Mouse (Mus musculus) granulocyte monocyte progenitor cell, adult 5-6 weeks (primary cell): ENCODE results near the gene Frmpd4. TPM values are rescaled to one million over a fixed set of nuclear protein-coding genes. Genes with fewer than 3 reads are reported as not detected.

ENCODE experiments used
- ATAC-seq: replicated peaks from 2 replicates; pipeline ENCODE4 v1.8.0; 2016; ENCODE audit warnings: mild to moderate bottlenecking, moderate TSS enrichment, inconsistent platforms; ENCODE audit not compliant: poor library complexity, severe bottlenecking
- total RNA-seq, 2 experiments: library from RNA; stranded (forward) in 1 of 2; stranded (reverse) in 1 of 2; fragments of 200-712, 200-1000 nt in 1 of 2; fragments of >200 nt in 1 of 2; fragmentation: Nextera tagmentation in 1 of 2; gene quantifications; 2 replicates each; pipeline ENCODE4 v1.2.3; 2014 to 2017

Gene Frmpd4
- total RNA-seq (2014; fragmentation: Nextera tagmentation) (not detected in 2 replicates), total RNA-seq (2017) (not detected in 2 replicates)

DNA sequence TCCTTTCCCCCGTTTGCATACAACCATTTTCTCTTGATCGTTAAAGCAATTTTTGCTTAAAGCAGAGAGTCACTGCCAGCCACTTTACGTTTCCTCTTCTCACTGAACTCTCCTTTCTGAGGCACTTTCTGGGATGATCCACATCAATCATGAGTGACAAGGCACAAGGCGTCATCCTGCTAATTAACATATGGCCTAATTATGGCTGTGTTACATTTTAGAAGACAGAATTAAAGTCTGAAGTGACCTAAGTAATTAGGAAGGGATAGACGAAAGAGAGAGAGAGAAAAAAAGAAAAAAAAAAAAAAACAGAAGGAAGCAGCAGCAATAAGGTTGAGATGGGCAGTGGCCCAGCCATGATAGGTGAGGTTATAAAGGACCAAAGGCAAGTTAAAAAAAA is at the start of gene Frmpd4:
Gene Frmpd4 (minus strand): TSS at position 101 of the 400 bp plus-strand sequence.
- no peak for ATAC-seq

DNA sequence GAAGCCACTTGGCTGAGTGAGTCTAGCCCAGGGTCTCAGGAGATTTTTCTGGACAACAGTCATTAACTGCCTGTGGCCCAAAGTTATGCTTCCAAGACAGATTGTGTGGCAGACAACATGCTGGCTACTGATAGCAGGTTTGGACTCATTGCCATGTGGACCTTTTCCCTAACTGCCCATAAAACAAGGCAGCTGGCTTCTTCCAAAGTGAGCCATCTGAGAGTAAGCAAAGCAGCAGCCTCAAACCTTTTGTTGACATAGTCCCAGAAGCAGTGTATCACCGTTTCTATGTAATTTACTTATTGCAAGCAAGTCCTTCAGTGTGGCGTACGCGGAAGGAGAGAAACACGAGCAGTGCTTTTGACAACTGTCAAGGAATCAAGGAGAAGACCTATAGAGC is 18.2 kb upstream of the Frmpd4 start:
- ATAC-seq, result no peak

DNA sequence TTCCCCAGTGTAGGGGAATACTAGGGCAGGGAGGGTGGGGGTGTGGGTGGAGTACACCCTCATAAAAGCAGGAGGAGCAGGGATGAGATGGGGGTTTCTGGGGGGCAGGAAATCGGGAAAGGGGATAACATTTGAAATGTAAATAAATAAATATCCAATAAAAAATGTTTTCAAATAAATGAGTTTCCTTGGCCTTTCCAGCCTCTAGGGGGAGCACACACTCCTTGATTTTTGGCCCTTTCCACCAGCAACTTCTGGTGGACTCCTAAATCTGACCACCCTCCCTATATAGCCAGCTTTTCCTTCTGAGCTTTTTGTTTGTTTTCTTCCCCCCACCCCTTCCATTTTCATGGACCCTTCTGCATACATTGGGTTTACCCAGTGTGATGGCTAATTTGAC is 7.3 kb upstream of the Frmpd4 start:
- ATAC-seq, result no peak

DNA sequence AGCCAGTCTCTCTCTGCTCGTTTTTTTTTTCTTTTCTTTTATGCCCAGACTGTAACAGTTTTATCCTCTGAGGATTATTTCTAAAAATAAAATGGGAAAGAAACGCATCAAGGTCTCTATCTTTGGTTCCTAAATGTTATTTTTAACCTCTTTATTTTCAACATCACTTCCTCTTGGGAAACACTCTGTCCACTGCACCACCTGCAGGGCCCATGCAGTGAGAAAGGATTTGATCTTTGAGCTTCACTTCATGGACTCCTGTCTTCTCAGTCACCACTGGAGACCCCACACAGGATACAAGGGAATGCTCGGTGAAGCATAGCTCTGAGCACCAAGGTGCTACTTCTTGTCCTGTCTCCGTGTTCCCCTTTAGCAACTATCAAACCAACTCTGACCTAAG is 5.2 kb downstream of the Frmpd4 start:
- peak; percentile 70 for ATAC-seq

DNA sequence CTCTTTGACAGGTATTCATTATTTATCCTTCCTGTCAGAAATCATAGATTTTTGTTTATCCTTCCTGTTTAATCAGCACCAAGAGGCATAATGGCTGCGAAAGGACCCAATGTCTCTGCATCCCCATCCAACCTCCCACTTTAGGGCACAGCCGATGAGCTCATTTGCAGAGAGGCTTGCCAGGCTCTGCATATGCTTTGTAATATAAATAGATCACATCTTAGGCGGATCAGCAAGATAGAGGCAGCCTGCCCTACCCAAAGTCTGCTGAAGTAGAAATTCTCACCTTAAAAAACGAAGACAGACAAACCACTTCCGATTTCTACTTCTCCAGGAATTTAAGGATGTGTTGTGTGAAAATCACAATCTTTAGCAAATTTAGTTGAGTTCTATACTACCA is 7.8 kb downstream of the Frmpd4 start:
- no peak for ATAC-seq

DNA sequence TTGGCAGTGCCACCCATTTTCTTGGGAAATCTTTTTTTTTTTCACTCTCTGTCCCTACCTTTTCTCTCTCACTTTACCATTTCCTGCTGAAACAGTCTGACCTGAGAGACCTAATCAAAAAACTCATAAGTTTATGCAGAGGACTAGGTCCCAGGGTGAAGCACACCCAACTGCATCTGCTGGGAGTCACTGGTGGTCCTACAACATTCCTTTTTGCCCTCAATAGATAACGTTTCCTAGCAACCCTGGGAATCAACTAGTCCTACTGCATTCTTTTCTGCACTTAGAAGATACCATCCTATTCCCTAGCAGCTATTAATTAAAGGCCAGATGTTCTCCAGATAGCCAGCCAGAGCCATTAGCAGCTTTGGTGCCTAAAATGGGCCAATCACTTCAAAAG is 71.8 kb downstream of the Frmpd4 start:
- no peak for ATAC-seq

DNA sequence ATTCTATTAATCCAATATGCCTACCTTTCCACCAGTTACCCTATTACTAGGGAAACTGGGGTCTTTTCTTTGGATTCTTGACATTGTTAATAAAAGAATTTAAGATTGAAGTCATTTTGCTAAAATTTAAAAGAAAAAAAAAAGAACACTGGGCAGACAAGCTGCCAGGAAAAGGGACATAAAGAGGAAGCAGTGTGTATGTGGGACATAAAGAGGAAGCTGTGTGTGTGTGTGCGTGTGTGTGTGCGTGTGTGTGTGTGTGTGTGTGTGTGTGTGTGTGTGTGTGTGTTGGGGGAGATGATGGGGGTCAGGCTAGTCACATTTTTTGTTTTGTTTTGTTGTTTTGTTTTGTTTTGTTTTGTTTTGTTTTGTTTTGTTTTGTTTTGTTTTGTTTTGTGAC is 121.8 kb downstream of the Frmpd4 start:
- ATAC-seq, result peak; percentile 79

DNA sequence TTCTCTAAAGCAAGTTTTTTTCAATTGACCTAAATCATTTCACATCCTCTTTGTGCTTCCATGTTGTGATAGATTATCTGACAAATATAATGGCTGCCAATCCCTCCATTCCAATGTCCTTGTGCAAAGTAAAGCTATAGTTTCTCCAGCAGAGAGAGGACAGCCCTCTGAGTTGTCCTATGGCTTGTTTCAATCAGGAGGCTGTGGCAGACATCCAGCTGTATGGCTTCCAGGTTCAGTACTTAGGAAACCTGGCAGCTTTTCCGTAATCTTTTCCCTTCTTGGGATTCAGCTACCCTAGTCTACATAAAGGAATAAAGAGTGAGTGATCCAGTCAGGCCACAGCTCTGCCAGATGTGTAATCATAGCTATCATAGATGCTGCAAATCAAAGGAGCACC is 145.8 kb downstream of the Frmpd4 start:
- no peak for ATAC-seq

DNA sequence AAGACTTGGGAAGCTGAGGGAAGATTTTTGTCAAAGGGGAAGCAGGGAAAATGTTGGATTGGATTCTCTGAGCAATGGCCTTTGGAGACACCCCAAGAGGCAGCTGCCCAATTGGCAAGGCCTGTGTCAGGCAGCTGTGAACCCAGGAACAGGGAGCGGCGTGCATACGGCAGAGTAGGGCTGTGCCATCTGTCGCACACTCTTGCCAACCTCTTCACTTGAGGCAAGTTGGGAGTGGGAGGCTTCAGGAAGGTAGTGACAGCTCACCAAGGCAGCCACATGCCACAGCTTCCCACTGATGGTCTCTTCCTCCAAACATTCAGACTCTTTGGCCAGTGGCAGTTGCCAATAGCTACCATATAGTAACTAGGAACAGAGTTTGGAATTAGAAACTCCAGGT is 147.2 kb downstream of the Frmpd4 start:
- ATAC-seq, result no peak

DNA sequence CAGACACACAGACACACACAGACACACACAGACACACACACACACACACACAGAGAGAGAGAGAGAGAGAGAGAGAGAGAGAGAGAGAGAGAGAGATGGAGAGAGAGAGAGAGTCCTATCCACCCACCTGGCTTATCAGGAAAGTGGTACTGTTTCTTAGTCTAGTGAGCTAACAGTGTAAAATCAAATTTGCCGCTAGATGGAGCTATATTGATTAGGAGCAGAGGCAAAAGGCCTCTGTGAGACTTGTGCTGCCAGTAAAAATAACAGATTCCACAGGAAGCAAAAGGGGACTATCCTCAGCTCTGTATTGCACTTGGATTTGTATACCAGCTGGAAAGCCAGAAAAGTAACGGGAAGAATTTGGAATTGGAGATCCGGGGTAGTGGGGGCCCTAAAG is 161.6 kb downstream of the Frmpd4 start:
- peak; percentile 77 for ATAC-seq

DNA sequence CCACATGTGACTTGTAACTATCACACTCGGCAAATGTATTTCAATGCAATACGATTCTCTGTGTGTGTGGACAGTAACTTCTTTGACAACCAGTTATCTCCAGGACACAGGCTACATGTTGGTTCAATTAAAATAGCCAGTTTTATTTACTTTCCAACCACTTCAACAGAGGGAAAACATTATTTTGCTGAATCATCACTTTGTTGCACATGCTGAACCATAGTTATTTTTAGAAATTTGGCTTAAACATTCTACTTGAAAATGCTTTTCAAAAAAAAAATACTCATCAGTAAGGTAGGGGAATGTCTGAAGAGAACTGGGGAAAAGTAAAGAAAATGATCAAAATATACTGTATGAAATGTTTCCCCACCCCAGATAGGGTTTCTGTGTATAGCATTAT is 173.5 kb downstream of the Frmpd4 start:
- no peak for ATAC-seq

DNA sequence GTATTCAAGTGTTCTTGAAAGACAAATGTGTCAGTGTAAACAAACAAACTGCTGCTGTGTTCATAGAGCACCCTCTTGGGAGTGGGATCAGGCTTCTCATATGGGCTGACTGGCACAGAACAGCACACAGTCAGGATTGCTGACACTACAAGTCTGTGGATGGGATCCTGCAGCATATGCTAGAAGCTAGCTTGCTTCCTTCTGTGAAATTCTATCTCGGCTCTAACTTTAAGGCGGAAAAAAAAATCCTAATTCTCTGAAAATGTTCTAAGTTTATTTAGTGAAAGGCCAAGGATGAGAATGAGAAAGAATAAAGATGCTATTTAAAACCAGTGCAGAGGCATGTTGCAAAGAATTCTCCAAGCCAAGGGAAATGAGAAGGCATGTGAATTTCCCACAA is 226.6 kb downstream of the Frmpd4 start:
- no peak for ATAC-seq

DNA sequence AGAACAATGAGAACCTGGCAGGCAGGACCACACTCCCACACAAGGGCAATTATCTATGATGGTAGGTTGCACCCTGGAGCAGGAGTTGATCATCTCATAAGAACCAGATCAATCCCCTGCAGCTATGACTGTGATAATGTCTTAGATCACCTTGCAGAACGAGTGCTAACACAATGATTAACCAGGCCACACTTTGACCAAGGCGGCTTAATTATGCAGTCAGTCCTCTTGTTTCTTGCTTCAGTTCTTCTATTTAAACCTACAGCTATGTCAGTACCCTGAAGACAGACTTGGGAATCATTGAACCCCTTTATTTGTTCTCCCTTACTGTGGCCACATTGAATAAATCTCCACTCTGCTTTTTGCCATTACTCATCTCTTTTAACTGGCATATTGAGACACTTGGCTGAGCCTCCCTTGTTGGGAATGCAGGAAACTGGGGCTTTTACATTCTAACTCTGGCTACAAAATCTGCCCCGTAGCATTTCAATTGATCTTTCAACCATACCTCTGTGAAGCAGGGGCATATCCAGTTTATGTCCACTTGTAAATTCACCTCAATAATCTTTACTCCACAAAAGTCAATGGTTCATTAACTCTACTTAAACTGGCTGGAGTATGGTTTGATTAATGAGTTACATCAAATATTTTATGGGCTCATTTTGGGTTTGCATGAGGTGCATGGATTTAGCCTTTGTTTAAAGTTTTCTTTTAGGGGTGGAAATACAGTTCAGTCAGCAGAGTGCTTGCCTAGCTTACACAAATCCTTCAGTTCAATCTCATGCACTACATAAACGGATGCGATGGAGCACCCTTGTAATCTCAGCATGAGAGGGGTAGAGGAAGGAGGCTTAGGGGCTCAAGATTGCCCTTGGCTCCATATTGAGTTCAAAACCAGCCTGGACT is 227.5 kb downstream of the Frmpd4 start:
- ATAC-seq, result no peak

DNA sequence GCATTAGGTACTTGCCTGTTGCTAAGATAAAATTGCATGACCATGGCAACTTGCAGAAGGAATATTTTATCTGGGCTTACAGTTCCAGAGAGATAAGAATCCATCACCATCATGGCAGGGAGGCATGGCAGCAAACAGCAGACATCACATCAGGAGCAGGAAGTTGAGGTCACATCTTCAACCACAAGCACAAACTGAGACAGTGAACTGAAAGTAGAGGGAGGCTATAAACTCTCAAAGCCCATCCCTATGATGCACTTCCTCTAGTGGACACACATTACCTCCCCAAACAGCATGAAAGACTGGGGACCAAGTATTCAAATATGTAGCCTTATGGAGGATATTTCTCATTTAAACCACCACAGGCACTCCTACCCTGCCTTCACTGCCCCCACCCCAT is 238.8 kb downstream of the Frmpd4 start:
- peak; percentile 35 for ATAC-seq

DNA sequence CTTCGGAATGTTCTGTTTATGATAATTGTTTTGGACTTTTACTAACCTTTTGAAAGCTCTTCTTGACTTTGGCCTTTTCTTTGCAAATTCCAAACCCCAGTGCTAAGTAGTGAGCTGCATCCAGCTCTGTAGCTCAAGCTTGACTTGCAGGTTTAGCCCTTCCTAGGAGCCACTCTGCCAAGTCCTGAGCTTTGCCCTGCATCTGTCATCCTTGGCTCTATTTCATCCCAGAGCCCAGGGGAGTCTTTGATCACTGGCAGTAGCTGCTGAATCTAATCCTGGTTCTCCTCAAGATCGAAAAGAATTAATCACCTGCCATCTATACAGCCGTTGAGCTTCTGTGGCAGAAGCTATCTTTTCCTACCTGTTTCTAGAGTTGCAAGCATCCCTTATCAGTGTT is 251.9 kb downstream of the Frmpd4 start:
- ATAC-seq, result no peak

DNA sequence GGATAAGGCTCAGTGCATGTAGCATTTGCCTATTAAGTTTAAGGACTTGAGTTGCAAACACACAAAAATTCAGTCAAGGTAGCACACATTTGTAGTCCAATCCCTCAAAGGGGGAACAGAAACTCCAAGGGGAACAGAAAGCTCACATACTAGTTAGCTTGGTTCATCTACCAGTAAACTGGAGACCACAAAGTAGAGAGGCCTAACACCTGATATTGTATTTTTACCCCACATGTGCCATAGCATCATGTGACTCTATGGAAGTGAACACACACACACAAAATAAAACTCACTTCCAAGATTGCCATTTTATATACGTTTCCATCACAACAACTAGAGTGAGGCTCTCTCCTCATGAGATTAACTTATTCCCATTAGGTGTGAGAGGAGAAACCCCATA is 264.9 kb downstream of the Frmpd4 start:
- ATAC-seq, result no peak

DNA sequence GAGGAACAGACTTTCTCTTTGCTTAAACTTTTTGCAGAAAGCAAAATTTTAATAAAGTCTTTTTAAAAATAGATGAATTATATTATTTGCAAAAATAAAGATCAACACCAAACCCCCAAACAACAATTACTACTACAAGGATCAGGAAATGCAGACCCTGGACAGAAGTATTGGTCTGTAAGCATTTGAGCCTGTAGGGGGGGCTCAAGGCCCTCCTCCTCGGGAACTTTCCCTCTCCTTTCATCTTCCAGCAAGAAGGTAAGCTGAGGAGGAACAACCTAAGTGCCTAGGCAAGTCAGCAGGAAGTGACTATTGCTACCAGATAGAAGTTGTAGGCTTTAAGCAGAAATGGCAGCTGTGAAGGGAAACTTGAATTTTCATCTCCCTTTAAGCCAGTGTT is 266.9 kb downstream of the Frmpd4 start:
- ATAC-seq, result no peak

DNA sequence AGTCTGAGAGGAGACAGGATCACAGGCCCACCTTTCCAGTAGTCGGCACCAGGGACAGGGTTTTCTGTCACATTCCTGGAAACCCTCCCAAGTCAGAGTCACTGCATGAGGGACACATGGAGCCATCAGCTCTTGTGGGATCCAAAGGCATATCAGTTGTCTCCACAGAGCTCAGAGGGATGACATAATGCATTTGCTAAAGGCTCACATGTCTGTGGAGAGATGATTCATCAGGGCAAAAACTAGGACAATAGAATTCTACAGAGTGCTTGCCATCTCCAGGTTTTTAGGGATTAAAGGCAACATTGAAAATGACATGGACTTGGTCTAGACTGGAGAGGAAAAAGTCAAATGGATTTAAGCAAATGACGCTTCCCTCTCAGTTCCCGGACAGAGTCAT is 284.5 kb downstream of the Frmpd4 start:
- no peak for ATAC-seq

DNA sequence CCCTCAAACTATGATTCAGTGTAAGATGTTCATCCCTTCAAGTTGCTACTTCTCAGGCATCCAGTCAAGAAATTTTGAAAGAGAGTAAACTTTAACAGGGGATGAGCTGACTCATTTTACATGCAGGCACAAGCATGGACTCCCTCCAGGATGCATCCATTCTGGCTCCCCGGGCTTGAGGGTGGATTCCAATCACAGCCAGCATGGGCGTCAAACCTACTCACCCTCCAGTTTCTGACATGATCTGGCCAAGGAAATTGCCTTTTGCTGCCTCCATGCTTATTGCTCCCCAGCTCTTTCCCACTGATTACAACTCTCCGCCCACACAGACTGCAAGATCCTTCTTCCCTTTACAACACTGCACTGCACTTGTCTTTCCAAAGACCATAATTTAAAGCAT is 370.0 kb downstream of the Frmpd4 start:
- no peak for ATAC-seq

DNA sequence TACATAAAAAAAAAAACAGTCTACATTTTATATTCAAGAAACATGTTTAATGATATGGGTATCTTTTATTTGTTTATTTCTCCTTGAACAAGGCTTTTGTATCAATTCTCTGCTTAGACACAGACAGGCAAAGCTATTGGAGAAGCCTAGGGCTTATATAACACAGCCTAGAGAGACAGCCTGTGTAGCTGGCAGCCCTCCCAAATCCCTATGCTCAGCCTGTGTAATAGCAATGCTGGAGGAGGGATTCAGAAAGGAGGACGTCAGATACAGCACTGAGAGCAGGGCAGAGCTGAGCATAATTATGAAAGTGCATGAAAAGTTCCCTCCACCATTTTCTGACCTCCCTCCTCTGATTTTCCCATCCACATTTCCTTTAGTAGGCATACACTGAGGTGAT is 385.1 kb downstream of the Frmpd4 start:
- no peak for ATAC-seq

DNA sequence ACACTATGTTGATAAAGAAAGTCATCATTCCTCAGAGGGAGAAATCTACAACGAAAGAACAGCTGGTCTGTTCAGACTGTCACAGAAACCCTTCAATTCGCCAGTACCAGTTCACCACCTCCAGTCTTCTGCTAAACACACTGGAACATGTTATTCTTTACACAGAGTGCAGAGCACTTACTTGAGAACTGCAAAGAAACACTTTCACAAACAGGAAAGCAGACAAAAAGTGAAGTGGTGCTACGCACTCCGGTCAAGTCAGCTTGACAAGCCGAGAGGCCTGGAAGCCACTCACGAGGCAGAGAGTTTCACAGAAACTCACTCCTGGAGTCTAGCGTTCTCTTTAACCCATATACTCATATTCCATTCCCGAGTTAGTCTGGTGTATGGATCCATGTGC is 387.5 kb downstream of the Frmpd4 start:
- ATAC-seq, result no peak

DNA sequence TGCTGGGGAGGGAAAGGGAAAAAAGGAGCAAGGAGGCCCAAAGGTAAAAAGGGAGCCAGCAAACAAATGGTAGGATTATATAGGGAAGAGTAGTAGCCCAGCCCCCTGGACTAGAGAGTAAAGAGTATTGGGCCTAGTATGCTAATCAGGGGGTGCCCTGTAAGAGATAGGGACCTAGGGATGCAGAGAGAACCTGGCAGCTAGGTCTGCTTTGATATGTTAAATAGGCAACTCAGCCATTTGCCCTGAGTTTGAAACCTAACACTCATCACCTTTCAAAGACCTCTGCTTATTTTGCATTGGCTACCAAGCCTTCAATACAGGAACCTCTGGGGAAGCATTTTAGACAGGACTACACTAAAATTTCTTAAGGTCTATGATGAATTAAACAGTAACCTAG is 414.0 kb downstream of the Frmpd4 start:
- ATAC-seq, result no peak
